Mouse (Mus musculus): ENCODE measurements around the gene Krtcap2.

Gene Krtcap2

GRCm38 (mm10) chr3:89226361-89226760, 19.4 kb upstream of the Krtcap2 start:
- no peak for DNase-seq

- DNase-seq, result no peak
Observed at GRCm38 (mm10) chr3:89226900-89227299, 18.9 kb upstream of the Krtcap2 start, which contains the start of gene Mtx1. TSS of gene Mtx1 (minus strand) at chr3:89227088.

GRCm38 (mm10) chr3:89227307-89228179, 18.2 kb upstream of the Krtcap2 start:
- DNase-seq, result peak; percentile 87

GRCm38 (mm10) chr3:89228180-89228549, 17.6 kb upstream of the Krtcap2 start:
- DNase-seq, result peak; percentile 87 to 94

- DNase-seq, result peak; percentile 41 to 45
Observed at GRCm38 (mm10) chr3:89228836-89229235, 16.9 kb upstream of the Krtcap2 start, which contains the start of gene Muc1. TSS of gene Muc1 (plus strand) at chr3:89229057.

GRCm38 (mm10) chr3:89229276-89229675, 16.5 kb upstream of the Krtcap2 start:
- no peak for DNase-seq

- DNase-seq, result no peak
Observed at GRCm38 (mm10) chr3:89230561-89230960, 15.2 kb upstream of the Krtcap2 start.

- no peak for DNase-seq
Observed at GRCm38 (mm10) chr3:89231345-89231744, 14.4 kb upstream of the Krtcap2 start.

GRCm38 (mm10) chr3:89231772-89232275, 13.9 kb upstream of the Krtcap2 start:
- no peak for DNase-seq

GRCm38 (mm10) chr3:89232614-89233013, 13.2 kb upstream of the Krtcap2 start:
- DNase-seq, result no peak

- no peak for DNase-seq
Observed at GRCm38 (mm10) chr3:89233562-89234110, 12.1 kb upstream of the Krtcap2 start.

- no peak for DNase-seq
Observed at GRCm38 (mm10) chr3:89236516-89236915, 9.2 kb upstream of the Krtcap2 start.

- no peak for DNase-seq
Observed at GRCm38 (mm10) chr3:89237682-89238081, 8.1 kb upstream of the Krtcap2 start.

- no peak for DNase-seq
Observed at GRCm38 (mm10) chr3:89238494-89238893, 7.3 kb upstream of the Krtcap2 start.

GRCm38 (mm10) chr3:89242331-89242895, 3.4 kb upstream of the Krtcap2 start:
- peak; percentile 73 to 78 for DNase-seq

GRCm38 (mm10) chr3:89243609-89244008, 2.2 kb upstream of the Krtcap2 start:
- DNase-seq, result peak; percentile 64 to 66

GRCm38 (mm10) chr3:89244158-89244981, 1.4 kb upstream of the Krtcap2 start:
- DNase-seq, result peak; percentile 49 to 56

GRCm38 (mm10) chr3:89244982-89245687, 631 bp upstream of the Krtcap2 start:
- no peak for DNase-seq

- DNase-seq, result peak; percentile 89
Observed at GRCm38 (mm10) chr3:89246261-89247100, 715 bp downstream of the Krtcap2 start, which contains the start of gene Trim46. TSS of gene Trim46 (minus strand) at chr3:89246309.

GRCm38 (mm10) chr3:89247466-89247865, 1.7 kb downstream of the Krtcap2 start:
- DNase-seq, result no peak

Measured in kidney, adult 8-10 months (tissue).